Mouse (Mus musculus) MN1 (cell line): ENCODE data around the gene Kctd13.
A peak's percentile ranks its signal among the peaks of the same experiment; 100 is the strongest.

Source experiments
- DNase-seq: peaks from one replicate; pipeline ENCODE4 v3.0.0-alpha.2; 2016; ENCODE audit warnings: low spot score

Kctd13 gene

DNA sequence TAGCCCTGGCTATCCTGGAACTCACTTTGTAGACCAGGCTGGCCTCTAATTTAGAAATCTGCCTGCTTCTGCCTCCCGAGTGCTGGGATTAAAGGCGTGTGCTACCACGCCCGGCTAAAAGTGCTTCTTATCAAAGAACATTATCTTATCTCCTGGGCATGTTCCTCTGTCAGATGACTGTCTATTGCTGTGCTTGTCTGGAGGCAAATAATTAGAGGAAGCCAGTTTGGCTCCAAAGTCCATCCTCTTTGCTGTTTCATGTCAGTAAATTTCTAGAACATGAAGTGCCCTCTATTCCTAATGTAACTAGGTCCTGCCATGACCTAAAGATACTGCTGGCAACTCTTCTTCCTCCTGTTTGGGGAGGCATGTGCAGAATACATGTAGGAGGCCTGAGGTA, 53.4 kb downstream of the Kctd13 start:
- no peak for DNase-seq

DNA sequence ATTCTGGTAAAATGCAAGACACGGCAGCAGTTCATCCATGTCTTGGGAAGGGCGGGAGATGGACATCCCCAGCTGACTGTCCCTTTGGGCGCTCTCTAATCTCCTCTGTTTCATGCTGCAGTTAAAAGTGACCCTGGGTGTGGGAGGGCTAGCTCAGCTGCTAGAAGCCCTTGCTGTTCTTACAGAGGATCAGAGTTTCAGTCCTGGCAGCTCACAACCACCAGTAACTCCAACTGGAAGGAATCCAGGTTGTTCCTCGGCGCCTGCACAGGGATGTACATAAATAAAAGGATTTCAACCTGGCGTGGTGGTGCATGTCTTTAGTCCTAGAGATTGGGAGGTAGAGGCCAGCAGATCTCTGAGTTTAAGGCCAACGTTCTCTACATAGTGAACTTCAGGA, 54.4 kb downstream of the Kctd13 start:
- no peak for DNase-seq

GRCm38 (mm10) chr7:126984667-126985444, 56.2 kb downstream of the Kctd13 start:
- no peak for DNase-seq

DNA sequence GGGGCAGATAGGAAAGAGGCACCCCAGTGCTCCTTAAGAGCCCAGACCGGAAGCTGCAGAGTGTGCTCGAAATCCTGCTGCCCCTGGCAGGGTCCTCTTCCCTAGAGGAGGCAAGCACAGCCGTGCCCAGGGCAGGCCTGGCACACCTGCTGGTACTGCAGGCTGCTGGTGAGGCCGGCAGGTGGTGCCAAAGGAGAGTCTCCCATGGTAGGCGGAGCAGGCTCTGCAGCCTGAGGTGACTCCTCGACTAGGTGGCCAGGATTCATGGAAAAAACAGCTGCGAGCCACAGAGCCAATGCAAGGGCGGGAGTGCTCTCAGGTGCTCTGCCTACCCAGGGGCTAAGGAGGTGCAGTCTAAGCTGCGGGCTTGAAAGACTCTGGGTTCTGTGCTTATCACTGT, 57.6 kb downstream of the Kctd13 start:
- DNase-seq, result peak; percentile 63

GRCm38 (mm10) chr7:126988816-126989215, 60.1 kb downstream of the Kctd13 start:
- DNase-seq, result no peak
